ENCODE assay signal across 13 mouse cellular contexts in genomic region chr9:114528680-114529048, GRCm38 (mm10). TPM values are rescaled to one million over a fixed set of nuclear protein-coding genes. Genes with fewer than 3 reads are reported as not detected.
DNase-seq lines count a peak whose midpoint lies in the region; ATAC-seq and TF ChIP-seq lines count a peak whose summit lies in the region.
"Had no signal": no experiment of that assay in that cellular context is flagged by ENCODE, and none has a peak within 500 bp of the region (broad histone marks: within the 10 kb centered on the region; RNA-seq: fewer than 3 reads in every experiment).

No protein-coding gene starts in this region.

- no peaks in the 10 kb centered on the region for H3K36me3 ChIP-seq in lung, embryonic 15.5 days
- H3K36me3 ChIP-seq in stomach, embryonic 16.5 days (ENCODE audit: control insufficient read depth, insufficient read depth, low read length), result no peaks in the 10 kb centered on the region
- H3K36me3 ChIP-seq: hindbrain, embryonic 15.5 days; midbrain, embryonic 12.5 days had no signal

- 23% methylated on average over 9 of the region's 9 CpGs for WGBS in lung, embryonic 15.5 days
- WGBS in lung, adult 2 months, result 27% methylated on average over 9 of the region's 9 CpGs
- 33% methylated on average over 9 of the region's 9 CpGs for WGBS in stomach, embryonic 16.5 days

- H3K4me3 ChIP-seq in lung, embryonic 15.5 days, result no peak overlapping the region
- H3K4me3 ChIP-seq in lung, adult 2 months (replicated peaks; ENCODE audit: extremely low read depth, low read depth, low read length), result no peak overlapping the region
- no peak overlapping the region for H3K4me3 ChIP-seq in stomach, embryonic 16.5 days (replicated peaks; ENCODE audit: low read length)
- H3K4me3 ChIP-seq: hindbrain, embryonic 15.5 days; midbrain, embryonic 12.5 days had no signal

- no peaks in the 10 kb centered on the region for H3K27me3 ChIP-seq in lung, embryonic 15.5 days
- H3K27me3 ChIP-seq in stomach, embryonic 16.5 days (ENCODE audit: control insufficient read depth, insufficient read depth, low read length), result no peaks in the 10 kb centered on the region
- H3K27me3 ChIP-seq: hindbrain, embryonic 15.5 days; midbrain, embryonic 12.5 days had no signal

- no peak for TF ChIP-seq CTCF in lung, adult 2 months (IDR thresholded peaks at IDR 0.05; ENCODE audit: insufficient read depth, low read length)

- no peaks in the 10 kb centered on the region for H3K9me3 ChIP-seq in lung, embryonic 15.5 days
- H3K9me3 ChIP-seq in stomach, embryonic 16.5 days (replicated peaks; ENCODE audit: control insufficient read depth, low read length), result no peaks in the 10 kb centered on the region
- H3K9me3 ChIP-seq: hindbrain, embryonic 15.5 days; midbrain, embryonic 12.5 days had no signal

- H3K9ac ChIP-seq in lung, embryonic 15.5 days, result no peak overlapping the region
- H3K9ac ChIP-seq in stomach, embryonic 16.5 days (ENCODE audit: low read length), result no peak overlapping the region
- H3K9ac ChIP-seq: hindbrain, embryonic 15.5 days; midbrain, embryonic 12.5 days had no signal

- peak overlapping the region; percentile 83 for H3K27ac ChIP-seq in lung, embryonic 15.5 days
- H3K27ac ChIP-seq in stomach, embryonic 16.5 days (ENCODE audit: low read length), result peak overlapping the region; percentile 13; the same call in 1 of the 2 replicates
- H3K27ac ChIP-seq: hindbrain, embryonic 15.5 days; midbrain, embryonic 12.5 days had no signal

- H3K4me2 ChIP-seq in lung, embryonic 15.5 days, result peak overlapping the region; percentile 33; the same call in 1 of the 2 replicates
- no peak overlapping the region for H3K4me2 ChIP-seq in stomach, embryonic 16.5 days (ENCODE audit: low read depth, low read length)
- H3K4me2 ChIP-seq: hindbrain, embryonic 15.5 days had no signal

- peak; percentile 34; the same call in 1 of the 2 replicates for ATAC-seq in lung, embryonic 15.5 days (ENCODE audit: borderline replicate concordance, extremely low read depth, low FRiP score, low TSS enrichment)
- ATAC-seq in stomach, embryonic 16.5 days (ENCODE audit: insufficient read depth, low FRiP score), result no peak

- no peak for TF ChIP-seq POLR2A in lung, adult 2 months (IDR thresholded peaks at IDR 0.05; ENCODE audit: borderline replicate concordance, extremely low read depth, low read depth, low read length)

- peak; percentile 50 to 57 for DNase-seq in cerebellum, postnatal 14 days
- DNase-seq in cerebellum, postnatal 36 days, result no peak
- no peak for DNase-seq in lung, adult 2 months
- DNase-seq in heart, postnatal 4 days, result peak; percentile 54
- no peak for DNase-seq in urinary bladder, adult 2 months (ENCODE audit: low spot score)
- no peak for DNase-seq in left cerebral cortex, adult 11 months (ENCODE audit: low spot score)
- DNase-seq: cerebellum, adult 9-10 months had no signal

- peaks cover 49% of the 10 kb centered on the region for H3K4me1 ChIP-seq in lung, embryonic 15.5 days
- H3K4me1 ChIP-seq in lung, adult 2 months (ENCODE audit: control insufficient read depth, insufficient read depth, low read length), result peaks cover 2% of the 10 kb centered on the region; the same call in 1 of the 2 replicates
- H3K4me1 ChIP-seq in stomach, embryonic 16.5 days (ENCODE audit: control insufficient read depth, insufficient read depth, low read length), result peaks cover 32% of the 10 kb centered on the region

RNA-seq across cellular contexts. Expression of gene C130032M10Rik, which starts 13.2 kb away (rescaled TPM):
- polyA plus RNA-seq in lung, embryonic 15.5 days (2015; fragmentation: Nextera tagmentation; extraction: Ambion mirVana), result 0.23 TPM in 1 of 2 replicates, not detected in the other
- not detected in 2 replicates for polyA plus RNA-seq in lung, adult 2 months (2012; rRNA removed)
- total RNA-seq in heart, postnatal 4 days (2021), result not detected
- 0.19 TPM in 1 of 2 replicates, not detected in the other for polyA plus RNA-seq in stomach, embryonic 16.5 days (2015; fragmentation: Nextera tagmentation; extraction: Ambion mirVana)
- 0.10 TPM in 1 of 2 replicates, not detected in the other for polyA plus RNA-seq in urinary bladder, adult 2 months (2012; rRNA removed)
- total RNA-seq: left cerebral cortex, postnatal 25 days had no signal
- polyA plus RNA-seq: C2C12; hindbrain, embryonic 15.5 days had no signal

RNA-seq across cellular contexts. Expression of gene Ccr4, which starts 23.9 kb away (rescaled TPM):
- polyA plus RNA-seq in lung, embryonic 15.5 days (2015; fragmentation: Nextera tagmentation; extraction: Ambion mirVana), result 0.37 TPM in 1 of 2 replicates, not detected in the other
- polyA plus RNA-seq in lung, adult 2 months (2012; rRNA removed), result 0.69 and 0.75 TPM in 2 replicates
- not detected for total RNA-seq in heart, postnatal 4 days (2021)
- polyA plus RNA-seq in stomach, embryonic 16.5 days (2015; fragmentation: Nextera tagmentation; extraction: Ambion mirVana), result 0.04 TPM in 1 of 2 replicates, not detected in the other
- polyA plus RNA-seq in urinary bladder, adult 2 months (2012; rRNA removed), result 0.91 and 1.7 TPM in 2 replicates
- total RNA-seq: left cerebral cortex, postnatal 25 days had no signal
- polyA plus RNA-seq: C2C12; hindbrain, embryonic 15.5 days; midbrain, embryonic 12.5 days had no signal

RNA-seq across cellular contexts. Expression of gene Trim71, which starts 35.5 kb away (rescaled TPM):
- polyA plus RNA-seq in lung, embryonic 15.5 days (2015; fragmentation: Nextera tagmentation; extraction: Ambion mirVana), result 1.2 TPM in 2 replicates
- 0.05 and 0.08 TPM in 2 replicates for polyA plus RNA-seq in lung, adult 2 months (2012; rRNA removed)
- total RNA-seq in heart, postnatal 4 days (2021), result not detected
- 0.96 and 0.98 TPM in 2 replicates for polyA plus RNA-seq in stomach, embryonic 16.5 days (2015; fragmentation: Nextera tagmentation; extraction: Ambion mirVana)
- 0.23 and 0.28 TPM in 2 replicates for polyA plus RNA-seq in urinary bladder, adult 2 months (2012; rRNA removed)

Comparison
In these comparisons a context has a peak if more than half of its experiments do, and no peak if none do; other contexts are left out.
1. DNase-seq: peak in cerebellum, postnatal 14 days (2 of 2) and heart, postnatal 4 days (single experiment); none in cerebellum, postnatal 36 days (0 of 2), lung, adult 2 months (single experiment), urinary bladder, adult 2 months (single experiment) and left cerebral cortex, adult 11 months (single experiment).